Mouse (Mus musculus): ENCODE measurements around the gene Pik3ap1. TPM values are rescaled to one million over a fixed set of nuclear protein-coding genes. Genes with fewer than 3 reads are reported as not detected.

Gene Pik3ap1
- 2.0 and 3.4 TPM in 2 replicates for polyA plus RNA-seq (2015; fragmentation: Nextera tagmentation; extraction: Ambion mirVana)

DNA sequence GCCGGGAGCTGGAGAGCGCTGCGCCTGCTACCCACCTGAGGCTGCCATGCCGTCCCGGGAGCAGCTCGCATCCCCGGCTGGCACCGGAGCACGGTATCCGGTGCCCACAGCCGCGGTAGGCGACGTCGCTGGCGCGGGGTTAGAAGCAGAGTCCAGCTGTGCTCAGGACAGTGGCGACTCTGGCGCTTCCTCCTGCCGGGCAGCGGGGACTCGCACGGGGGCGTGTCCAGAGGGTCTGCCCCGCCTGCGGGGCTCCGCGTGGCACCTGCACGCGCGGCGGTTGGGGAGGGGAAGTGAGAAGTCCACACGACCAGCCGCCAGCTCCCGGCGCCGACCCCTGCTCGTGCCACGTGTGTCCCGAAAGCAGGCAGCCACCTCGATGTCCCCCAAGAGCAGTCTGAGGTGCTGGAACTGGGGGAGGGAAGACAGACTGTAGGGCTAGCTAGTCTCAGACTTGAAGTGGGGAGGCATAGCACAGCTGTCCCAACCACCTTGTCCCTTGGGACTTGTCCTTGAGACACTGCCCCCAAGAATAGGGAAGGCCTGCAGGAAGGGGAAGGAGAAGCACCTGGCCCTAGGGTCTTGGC is at the start of gene Pik3ap1:
Gene Pik3ap1, minus strand, starts transcription at position 181 of the 587 bp plus-strand sequence.

DNA sequence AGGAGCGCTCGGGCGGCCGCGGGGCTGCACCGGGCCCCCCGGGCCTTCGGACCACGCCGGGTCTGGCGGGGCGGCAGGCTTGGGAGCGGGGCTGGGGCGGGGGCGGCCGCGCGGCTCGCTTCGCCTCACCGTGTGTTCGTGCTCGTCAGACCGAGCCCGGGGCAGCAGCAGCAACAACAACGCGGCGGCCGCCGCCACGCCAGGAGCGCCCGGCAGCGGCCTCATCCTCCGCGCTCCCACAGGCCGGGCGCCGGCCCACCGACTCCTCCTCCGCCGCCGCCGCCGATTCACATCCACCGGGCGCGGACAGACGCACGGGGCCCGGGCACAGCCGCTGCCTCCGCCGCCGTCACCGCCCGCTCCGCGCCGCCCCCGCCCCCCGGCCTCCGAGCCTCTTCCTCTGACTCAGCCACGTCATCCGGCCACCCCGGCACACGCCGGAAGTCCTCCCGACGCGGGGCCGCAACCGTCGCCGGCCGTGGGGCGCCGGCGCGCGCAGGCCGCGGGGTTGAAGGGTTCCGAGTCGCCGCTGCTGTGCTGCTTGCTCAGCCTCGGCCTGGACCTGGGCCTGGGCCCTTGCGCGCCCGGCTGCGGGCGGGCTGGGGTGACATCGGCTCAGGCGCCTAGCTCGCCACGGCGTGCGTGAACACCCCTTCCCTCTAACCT is 121.1 kb downstream of the Pik3ap1 start, which contains the start of gene Tm9sf3:
Gene Tm9sf3, minus strand, starts transcription at position 368 of the 666 bp plus-strand sequence.

Other genes starting within 250 kb of the Pik3ap1 start
- gene Tll2, start 178.3 kb downstream of the Pik3ap1 start, polyA plus RNA-seq (2015; fragmentation: Nextera tagmentation; extraction: Ambion mirVana) = not detected in 2 replicates
- gene Tm9sf3, start 121.1 kb downstream of the Pik3ap1 start, polyA plus RNA-seq (2015; fragmentation: Nextera tagmentation; extraction: Ambion mirVana) = 100 and 115 TPM in 2 replicates
- 8.3 and 9.1 TPM in 2 replicates for gene Lcor, start 97.5 kb upstream of the Pik3ap1 start, polyA plus RNA-seq (2015; fragmentation: Nextera tagmentation; extraction: Ambion mirVana)
- 1.2 and 1.3 TPM in 2 replicates for gene Gm340, start 197.3 kb upstream of the Pik3ap1 start, polyA plus RNA-seq (2015; fragmentation: Nextera tagmentation; extraction: Ambion mirVana)

All from urinary bladder, postnatal 0 days (tissue).